Mouse (Mus musculus) liver, adult 2 months (tissue): ENCODE data around the gene Gm20388.

Experiments
- CTCF ChIP-seq: fragments of 200-500 bp; IDR thresholded peaks from 2 replicates; pipeline ENCODE4 v1.5.1; 2011; ENCODE audit warnings: low read depth, low read length, control low read depth
- POLR2A ChIP-seq: fragments of 200-500 bp; IDR thresholded peaks from 2 replicates; pipeline ENCODE4 v1.6.1; 2011; ENCODE audit warnings: low read length, control low read depth; ENCODE audit not compliant: insufficient read depth; ENCODE audit errors: extremely low read depth

GRCm38 (mm10) chr8:121201651-121202050, 1291.0 kb downstream of the Gm20388 start:
- no peak for TF ChIP-seq POLR2A
- TF ChIP-seq CTCF: no peak
